In the genomic region with DNA sequence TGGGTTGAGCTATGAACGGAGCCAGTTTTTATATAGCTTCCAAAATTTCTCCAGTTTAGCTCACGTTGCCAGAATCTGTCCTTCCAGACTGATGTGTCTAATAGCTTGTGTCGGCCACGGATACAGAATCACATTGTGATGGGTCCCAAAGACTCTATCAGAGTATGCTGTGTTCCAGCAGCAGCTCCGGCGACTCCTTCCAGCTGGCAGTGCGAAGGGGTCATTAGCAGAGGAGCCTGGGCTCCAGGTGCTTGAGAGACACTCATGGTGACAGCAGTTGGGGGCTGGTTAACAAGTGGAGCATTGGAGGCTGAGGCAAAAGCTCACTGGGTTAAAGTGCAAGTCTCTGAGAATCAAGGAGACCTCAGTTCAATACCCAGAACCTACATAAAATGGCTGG, we compare ENCODE assay signal across 24 mouse cellular contexts.
A peak's percentile ranks its signal among the peaks of the same experiment; 100 is the strongest.
DNase-seq lines count a peak whose midpoint lies in the region; ATAC-seq and TF ChIP-seq lines count a peak whose summit lies in the region.
"Had no signal": no experiment of that assay in that cellular context is flagged by ENCODE, and none has a peak within 500 bp of the region (broad histone marks: within the 10 kb centered on the region; RNA-seq: fewer than 3 reads in every experiment).

No protein-coding gene starts in this region.

- WGBS in forebrain, postnatal 0 days: 61% methylated on average over 7 of the region's 7 CpGs
- 70% methylated on average over 7 of the region's 7 CpGs for WGBS in forebrain, embryonic 15.5 days
- 74% methylated on average over 7 of the region's 7 CpGs for WGBS in heart, embryonic 11.5 days (ENCODE audit: insufficient replicate concordance)

- H3K9ac ChIP-seq in forebrain, postnatal 0 days: no peak overlapping the region
- H3K9ac ChIP-seq in forebrain, embryonic 15.5 days (replicated peaks): no peak overlapping the region
- no peak overlapping the region for H3K9ac ChIP-seq in heart, embryonic 11.5 days (ENCODE audit: low read depth, low read length)
- H3K9ac ChIP-seq: embryonic facial prominence, embryonic 12.5 days; heart, embryonic 15.5 days; limb, embryonic 12.5 days; liver, postnatal 0 days; midbrain, embryonic 15.5 days; neural tube, embryonic 12.5 days had no signal

- H3K27ac ChIP-seq in forebrain, postnatal 0 days (ENCODE audit: low read depth, low read length): no peak overlapping the region
- no peak overlapping the region for H3K27ac ChIP-seq in forebrain, embryonic 15.5 days (replicated peaks)
- H3K27ac ChIP-seq in heart, embryonic 11.5 days (ENCODE audit: low read depth, low read length): no peak overlapping the region
- H3K27ac ChIP-seq: embryonic facial prominence, embryonic 12.5 days; heart, embryonic 15.5 days; limb, embryonic 12.5 days; macrophage; midbrain, embryonic 15.5 days; neural tube, embryonic 12.5 days had no signal

- no peaks in the 10 kb centered on the region for H3K9me3 ChIP-seq in forebrain, postnatal 0 days (ENCODE audit: low read length)
- no peaks in the 10 kb centered on the region for H3K9me3 ChIP-seq in forebrain, embryonic 15.5 days
- no peaks in the 10 kb centered on the region for H3K9me3 ChIP-seq in heart, embryonic 11.5 days (replicated peaks; ENCODE audit: control insufficient read depth, low read length)
- H3K9me3 ChIP-seq: embryonic facial prominence, embryonic 12.5 days; heart, embryonic 15.5 days; limb, embryonic 12.5 days; midbrain, embryonic 15.5 days; neural tube, embryonic 12.5 days had no signal

- no peak for DNase-seq in forebrain, postnatal 0 days
- DNase-seq in heart, adult 18-20 months: peak; percentile 57 to 73
- peak; percentile 28 to 40 for DNase-seq in right cerebral cortex, postnatal 10 days (ENCODE audit: low spot score in 2 of 2)
- DNase-seq in right cerebral cortex, adult 2 months (ENCODE audit: low spot score in 2 of 2): no peak
- DNase-seq in urinary bladder, postnatal 36 days (ENCODE audit: low spot score in 2 of 2): no peak
- DNase-seq in adrenal gland, adult 8-10 months: no peak
- DNase-seq: adrenal gland, postnatal 36 days; cerebellum, adult 11-12 months; cerebellum, postnatal 14 days; kidney, adult 18-20 months; kidney, postnatal 4 days; liver, postnatal 0 days had no signal

- H3K4me2 ChIP-seq in forebrain, postnatal 0 days (ENCODE audit: low read depth): no peak overlapping the region
- no peak overlapping the region for H3K4me2 ChIP-seq in forebrain, embryonic 15.5 days (replicated peaks)
- no peak overlapping the region for H3K4me2 ChIP-seq in heart, embryonic 11.5 days
- H3K4me2 ChIP-seq: embryonic facial prominence, embryonic 12.5 days; heart, embryonic 15.5 days; limb, embryonic 12.5 days; liver, embryonic 11.5 days; midbrain, embryonic 15.5 days; neural tube, embryonic 12.5 days had no signal

- no peaks in the 10 kb centered on the region for H3K4me1 ChIP-seq in forebrain, postnatal 0 days (ENCODE audit: insufficient read depth)
- no peaks in the 10 kb centered on the region for H3K4me1 ChIP-seq in forebrain, embryonic 15.5 days
- H3K4me1 ChIP-seq in heart, embryonic 11.5 days (ENCODE audit: control insufficient read depth, insufficient read depth, low read length): peaks cover 8% of the 10 kb centered on the region
- H3K4me1 ChIP-seq: embryonic facial prominence, embryonic 12.5 days; limb, embryonic 12.5 days; midbrain, embryonic 15.5 days; neural tube, embryonic 12.5 days had no signal

- H3K4me3 ChIP-seq in forebrain, postnatal 0 days (ENCODE audit: low read depth, low read length): no peak overlapping the region
- no peak overlapping the region for H3K4me3 ChIP-seq in forebrain, embryonic 15.5 days
- H3K4me3 ChIP-seq in heart, embryonic 11.5 days (ENCODE audit: low read depth, low read length): no peak overlapping the region
- H3K4me3 ChIP-seq: embryonic facial prominence, embryonic 12.5 days; heart, embryonic 15.5 days; limb, embryonic 12.5 days; midbrain, embryonic 15.5 days; neural tube, embryonic 12.5 days had no signal

- no peak for TF ChIP-seq CTCF in forebrain, postnatal 0 days (IDR thresholded peaks at IDR 0.05; ENCODE audit: low read depth)

- no peaks in the 10 kb centered on the region for H3K27me3 ChIP-seq in forebrain, postnatal 0 days (ENCODE audit: insufficient read depth, low read length)
- no peaks in the 10 kb centered on the region for H3K27me3 ChIP-seq in forebrain, embryonic 15.5 days
- no peaks in the 10 kb centered on the region for H3K27me3 ChIP-seq in heart, embryonic 11.5 days (ENCODE audit: control insufficient read depth, insufficient read depth, low read length)
- H3K27me3 ChIP-seq: embryonic facial prominence, embryonic 12.5 days; heart, embryonic 15.5 days; limb, embryonic 12.5 days; midbrain, embryonic 15.5 days; neural tube, embryonic 12.5 days had no signal

- H3K36me3 ChIP-seq in forebrain, postnatal 0 days (ENCODE audit: insufficient read depth): no peaks in the 10 kb centered on the region
- H3K36me3 ChIP-seq in forebrain, embryonic 15.5 days: no peaks in the 10 kb centered on the region
- H3K36me3 ChIP-seq in heart, embryonic 11.5 days (ENCODE audit: control insufficient read depth, insufficient read depth, low read length): no peaks in the 10 kb centered on the region
- H3K36me3 ChIP-seq: embryonic facial prominence, embryonic 12.5 days; heart, embryonic 15.5 days; limb, embryonic 12.5 days; midbrain, embryonic 15.5 days; neural tube, embryonic 12.5 days had no signal

- ATAC-seq in forebrain, postnatal 0 days: peak; percentile 45; the same call in 1 of the 2 replicates
- ATAC-seq in forebrain, embryonic 15.5 days (replicated peaks): no peak; the same call in 1 of the 2 replicates
- ATAC-seq in heart, embryonic 11.5 days (replicated peaks; ENCODE audit: insufficient number of reproducible peaks, low FRiP score, low TSS enrichment): no peak
- ATAC-seq: CD4-positive, CD25-positive, alpha-beta regulatory T cell, adult 4 months; forebrain, embryonic 14.5 days; liver, postnatal 0 days; lung, postnatal 0 days; midbrain, embryonic 15.5 days had no signal

Comparison
In these comparisons a context has a peak if more than half of its experiments do, and no peak if none do; other contexts are left out.
1. DNase-seq: peak in heart, adult 18-20 months (2 of 2) and right cerebral cortex, postnatal 10 days (2 of 2); none in forebrain, postnatal 0 days (single experiment), right cerebral cortex, adult 2 months (0 of 2), urinary bladder, postnatal 36 days (0 of 2) and adrenal gland, adult 8-10 months (single experiment).